Mouse (Mus musculus) B cell, adult 2 months (primary cell): Measurements from ENCODE around the gene Slc17a6.

Source experiments
- DNase-seq, 2 experiments: peaks; one replicate each; pipeline ENCODE4 v3.0.0; 2022

Gene Slc17a6

GRCm38 (mm10) chr7:51621694-51622145 is at the start of gene Slc17a6:
TSS of gene Slc17a6 (plus strand) at chr7:51622006.
- DNase-seq = no peak

- DNase-seq = no peak
Measured at GRCm38 (mm10) chr7:51600021-51600420, 21.8 kb upstream of the Slc17a6 start.

- DNase-seq = no peak
Measured at GRCm38 (mm10) chr7:51603741-51604140, 18.1 kb upstream of the Slc17a6 start.

- DNase-seq = no peak
Measured at GRCm38 (mm10) chr7:51614404-51614803, 7.4 kb upstream of the Slc17a6 start.

DNA sequence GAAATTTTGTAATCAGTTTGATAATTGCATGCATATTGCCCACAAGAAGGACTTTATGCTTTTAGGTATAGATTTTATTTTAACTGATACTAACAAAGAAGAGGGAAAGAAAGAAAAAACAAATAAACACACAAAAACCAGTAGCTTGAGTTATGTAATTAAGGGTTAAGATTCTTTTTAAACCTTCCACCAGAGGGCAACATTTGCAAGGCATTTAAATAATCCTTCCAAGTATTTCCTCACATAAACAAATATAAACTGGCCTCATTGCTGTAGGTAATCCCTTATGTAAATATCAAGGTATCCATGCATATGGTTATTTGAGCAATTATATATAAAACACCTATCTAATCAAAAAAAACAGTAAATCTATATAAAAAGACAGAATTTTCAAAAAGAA is 3.9 kb upstream of the Slc17a6 start:
- no peak for DNase-seq

DNA sequence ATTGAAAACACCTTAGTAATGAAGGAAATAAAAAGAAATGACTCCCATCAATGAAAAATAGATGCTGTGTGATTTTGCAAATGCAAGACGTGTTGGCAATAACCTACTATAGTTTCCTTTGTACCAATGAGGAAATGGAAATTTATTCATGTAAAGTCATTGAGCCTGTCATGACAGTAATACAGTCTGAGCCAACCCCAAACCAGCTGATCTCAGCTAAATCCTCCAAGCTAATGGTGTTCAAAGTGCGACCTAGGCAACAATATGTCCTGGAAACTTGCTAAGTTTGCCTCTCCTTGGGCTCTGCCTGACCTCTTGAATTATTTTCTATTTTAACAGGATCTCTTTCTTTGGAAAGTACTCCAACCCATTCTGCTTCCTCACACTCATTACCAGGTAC is 3.4 kb upstream of the Slc17a6 start:
- no peak for DNase-seq

GRCm38 (mm10) chr7:51619977-51620376 is 1.8 kb upstream of the Slc17a6 start:
- no peak for DNase-seq

DNA sequence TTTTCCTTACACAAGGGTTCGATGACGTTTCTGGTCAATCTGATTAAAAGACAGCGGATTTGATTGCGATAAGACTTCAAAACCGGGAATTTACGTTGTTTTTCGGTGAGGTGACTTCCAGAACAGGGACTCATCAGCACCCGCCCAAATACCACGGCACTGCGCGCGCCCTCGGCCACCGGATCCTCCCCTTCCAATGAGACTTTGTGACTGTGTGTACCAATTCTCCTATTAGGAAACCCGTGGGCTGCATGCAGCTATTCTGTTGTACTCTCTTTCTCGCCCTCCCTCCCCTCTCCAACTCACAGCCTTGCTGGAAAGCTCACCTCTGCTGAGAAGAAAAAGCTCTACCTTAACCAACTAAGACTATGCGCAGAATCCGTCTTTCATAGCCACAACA is 390 bp downstream of the Slc17a6 start:
- no peak for DNase-seq

DNA sequence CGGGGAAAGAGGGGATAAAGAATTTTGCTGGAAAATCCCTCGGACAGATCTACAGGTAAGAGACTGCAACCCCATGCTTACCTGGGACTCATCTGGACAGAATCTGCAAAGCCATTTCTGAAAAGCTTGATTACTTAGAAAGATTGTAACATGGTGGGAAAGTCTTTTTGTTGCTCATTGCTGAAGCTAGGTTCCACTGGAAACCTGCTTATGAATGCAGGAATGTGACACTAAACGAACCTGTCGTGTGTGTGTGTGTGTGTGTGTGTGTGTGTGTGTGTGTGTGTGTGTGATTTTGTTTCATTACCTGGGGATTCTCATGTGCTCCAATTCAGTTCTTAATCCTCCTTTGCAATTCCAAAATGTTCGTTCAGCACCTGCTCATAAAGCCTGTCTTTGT is 860 bp downstream of the Slc17a6 start:
- DNase-seq = no peak

DNA sequence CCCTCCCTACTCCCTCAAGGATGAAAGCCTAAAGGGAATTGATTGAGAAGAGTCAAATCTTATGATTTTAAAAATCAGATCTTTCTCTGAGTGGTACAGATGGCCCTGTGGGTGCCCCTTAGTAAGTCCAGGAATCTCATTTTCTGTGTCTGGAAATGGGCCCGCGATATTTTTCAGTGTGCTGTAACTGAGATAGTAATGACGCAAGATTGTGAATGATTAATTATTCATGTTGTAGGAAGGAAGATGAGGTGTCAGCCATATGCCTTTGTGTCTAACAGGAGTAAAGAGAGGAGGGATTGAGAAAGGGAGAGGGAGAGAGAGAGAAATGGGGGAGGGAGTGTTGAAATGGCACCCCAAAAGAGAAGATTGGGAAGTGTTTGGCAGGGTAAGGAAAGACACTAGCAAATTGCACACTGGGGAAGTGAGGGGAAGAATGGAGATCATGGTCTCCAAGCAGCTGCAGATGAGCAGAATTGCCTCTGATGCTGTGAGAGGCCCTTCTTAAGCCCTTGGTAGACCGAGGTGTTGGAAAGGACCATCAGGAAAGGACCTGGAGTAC is 2.6 kb downstream of the Slc17a6 start:
- no peak for DNase-seq

DNA sequence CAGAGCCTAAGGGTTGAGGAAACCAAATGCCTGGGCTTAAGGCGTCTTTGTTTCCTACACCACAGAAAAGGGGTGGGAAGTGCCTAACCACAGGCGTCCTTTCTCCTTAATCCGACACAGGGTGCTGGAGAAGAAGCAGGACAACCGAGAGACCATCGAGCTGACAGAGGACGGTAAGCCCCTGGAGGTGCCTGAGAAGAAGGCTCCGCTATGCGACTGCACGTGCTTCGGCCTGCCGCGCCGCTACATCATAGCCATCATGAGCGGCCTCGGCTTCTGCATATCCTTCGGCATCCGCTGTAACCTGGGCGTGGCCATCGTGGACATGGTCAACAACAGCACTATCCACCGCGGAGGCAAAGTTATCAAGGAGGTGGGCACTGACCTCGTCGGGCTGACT is 3.4 kb downstream of the Slc17a6 start:
- no peak for DNase-seq

DNA sequence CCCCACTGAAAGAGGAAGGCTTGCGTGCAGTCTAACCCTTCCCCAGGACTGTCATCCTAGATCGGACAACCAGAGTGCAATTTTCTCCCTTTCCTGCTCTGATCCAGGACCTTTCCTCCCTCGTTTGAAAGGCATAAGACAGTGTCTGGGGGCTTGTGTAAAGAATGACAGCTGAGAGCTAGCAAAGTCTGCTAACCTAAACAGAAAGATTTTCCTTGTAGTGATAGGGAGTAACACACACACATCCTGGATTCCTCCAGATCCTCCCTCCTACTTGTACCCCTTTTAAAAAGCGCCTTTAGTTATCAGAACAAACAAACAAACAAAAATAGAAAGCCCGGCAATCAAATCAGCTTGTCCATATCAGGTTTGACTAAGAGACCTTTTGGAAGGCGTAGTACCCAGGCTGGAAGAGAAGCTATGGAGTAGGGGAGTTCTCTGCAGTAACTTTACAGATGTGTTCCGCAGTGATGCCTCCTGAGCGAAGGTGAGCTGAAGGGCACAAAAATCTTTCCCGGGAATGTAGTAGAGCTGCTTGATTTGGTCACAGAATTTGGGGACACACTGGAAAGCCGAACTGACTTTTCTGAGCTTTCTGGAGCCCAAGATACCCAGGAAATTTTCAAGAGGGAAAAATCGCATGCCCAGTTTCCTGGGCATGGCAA is 3.9 kb downstream of the Slc17a6 start:
- DNase-seq = no peak

DNA sequence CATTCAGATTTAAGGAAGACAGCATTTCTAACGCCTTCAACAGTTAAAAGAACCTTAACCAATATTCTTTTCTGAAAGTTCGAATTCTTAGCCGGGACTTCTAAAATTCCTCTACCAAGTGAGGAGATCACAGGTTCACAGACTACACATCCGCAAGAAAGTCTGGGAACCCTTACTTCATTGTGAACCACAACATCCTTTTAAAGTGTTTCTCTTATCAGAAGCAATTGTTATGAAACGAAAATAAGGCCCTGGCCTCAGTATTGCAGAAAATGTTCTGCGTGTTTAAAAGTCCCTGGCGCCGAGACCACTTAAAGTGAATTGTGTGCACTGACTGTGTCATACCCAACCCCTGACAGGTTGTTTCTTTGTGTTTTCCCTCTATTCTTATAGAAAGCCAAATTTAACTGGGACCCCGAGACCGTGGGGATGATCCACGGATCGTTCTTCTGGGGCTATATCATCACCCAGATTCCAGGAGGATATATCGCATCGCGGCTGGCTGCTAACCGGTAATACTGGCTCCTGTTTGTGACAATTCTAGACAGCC is 4.7 kb downstream of the Slc17a6 start:
- DNase-seq = no peak

DNA sequence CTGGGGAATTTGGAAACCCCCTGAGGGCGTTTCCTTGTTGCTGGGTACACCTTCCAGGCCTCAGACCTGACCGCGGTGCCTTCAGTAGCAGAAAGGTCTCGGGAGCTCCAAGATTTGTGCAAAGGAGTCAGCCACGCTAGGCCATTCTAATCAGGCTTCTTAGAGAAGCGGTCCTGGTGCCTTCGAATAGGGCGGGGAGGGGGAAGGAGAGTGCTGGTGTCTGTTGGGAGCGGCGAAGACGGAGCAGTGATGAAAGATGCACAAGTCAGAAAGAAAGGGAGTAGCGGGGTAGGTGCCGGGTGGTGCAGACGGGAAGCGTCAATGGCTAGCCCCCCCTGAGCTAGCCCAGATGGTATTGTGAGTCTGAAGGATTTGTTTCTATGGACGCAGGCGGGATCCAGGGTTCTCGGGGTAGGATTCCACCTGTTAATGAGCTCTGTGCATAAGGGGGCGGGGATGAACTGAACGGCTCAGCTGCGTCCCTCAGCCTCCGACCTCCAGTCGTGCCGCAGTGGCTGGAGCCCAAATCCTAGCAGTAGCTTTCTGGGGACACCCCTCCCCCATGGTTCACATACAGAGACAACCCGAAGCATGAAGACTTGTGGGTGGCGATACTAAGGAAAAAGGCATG is 5.3 kb downstream of the Slc17a6 start:
- no peak for DNase-seq

- DNase-seq = no peak
Measured at GRCm38 (mm10) chr7:51627666-51628065, 5.9 kb downstream of the Slc17a6 start.

DNA sequence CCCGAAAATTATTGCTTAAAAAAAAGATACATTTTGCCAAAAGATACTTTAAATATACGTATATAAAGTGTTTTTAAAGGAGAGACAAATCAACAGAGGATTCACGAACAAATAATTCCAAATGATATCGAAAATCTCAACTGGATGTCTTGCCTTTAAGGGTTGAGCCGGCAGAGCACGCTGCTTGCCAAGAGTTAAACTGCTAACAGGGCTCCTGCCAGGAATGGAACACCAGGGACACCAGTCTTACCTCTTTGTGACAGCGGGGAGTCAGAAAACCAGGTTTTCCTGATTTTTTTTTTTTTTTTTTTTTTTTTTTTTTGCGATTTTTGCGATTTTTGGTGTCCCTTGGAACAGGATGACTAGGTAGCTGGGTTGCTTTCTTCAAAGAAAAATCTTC is 6.5 kb downstream of the Slc17a6 start:
- DNase-seq = no peak

GRCm38 (mm10) chr7:51629206-51629605 is 7.4 kb downstream of the Slc17a6 start:
- no peak for DNase-seq

DNA sequence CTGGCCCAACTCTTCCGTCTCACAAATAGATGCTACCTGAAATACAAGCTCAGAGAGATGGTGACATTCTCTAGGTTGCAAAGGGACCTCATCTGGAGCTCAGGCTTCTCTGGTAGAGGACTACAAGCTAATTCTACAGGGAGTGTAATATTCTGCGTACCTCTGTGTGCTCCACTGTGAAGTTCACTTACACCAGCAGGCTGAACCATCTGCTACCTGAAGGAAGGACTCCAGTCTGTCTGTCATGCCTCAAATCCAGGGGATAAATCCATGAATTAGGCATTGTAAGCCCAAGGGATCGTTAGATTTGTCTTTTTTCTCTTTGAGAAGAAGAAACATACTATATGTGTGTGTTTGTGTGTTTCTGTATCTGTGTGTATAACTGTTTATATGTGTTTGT is 9.4 kb downstream of the Slc17a6 start:
- DNase-seq = no peak

DNA sequence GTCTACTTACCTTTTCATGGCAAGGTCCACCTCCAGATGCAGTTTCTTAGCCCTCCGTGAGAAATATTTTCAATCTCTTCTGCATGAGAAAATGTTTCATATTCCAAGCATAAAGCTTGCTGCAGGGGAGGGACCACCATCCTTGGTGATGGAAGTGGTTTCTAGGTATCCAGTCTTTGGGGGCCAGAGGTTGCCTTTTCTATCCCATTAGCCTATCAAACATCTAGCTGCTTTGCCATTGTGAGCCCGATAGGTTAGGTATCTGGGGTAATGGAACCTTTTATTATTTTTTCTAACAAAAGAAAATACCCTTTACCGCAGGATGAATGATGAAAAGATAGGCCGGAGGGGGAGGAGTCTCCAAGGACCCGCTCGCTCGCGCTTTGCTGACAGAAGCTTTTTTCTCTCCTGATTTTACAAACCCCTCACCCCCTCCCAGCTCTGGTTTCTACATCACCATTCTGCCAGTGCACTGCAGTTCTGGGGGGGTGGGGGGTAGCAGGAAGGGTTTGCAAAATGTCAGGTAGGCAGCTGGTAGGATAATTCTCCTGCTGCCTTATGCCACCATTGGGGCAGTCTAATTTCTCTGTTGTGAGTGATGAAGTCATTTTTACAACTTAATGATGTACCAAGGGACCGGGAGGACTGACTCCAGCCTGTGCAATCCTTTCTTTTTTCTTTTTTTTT is 10.9 kb downstream of the Slc17a6 start:
- no peak for DNase-seq

DNA sequence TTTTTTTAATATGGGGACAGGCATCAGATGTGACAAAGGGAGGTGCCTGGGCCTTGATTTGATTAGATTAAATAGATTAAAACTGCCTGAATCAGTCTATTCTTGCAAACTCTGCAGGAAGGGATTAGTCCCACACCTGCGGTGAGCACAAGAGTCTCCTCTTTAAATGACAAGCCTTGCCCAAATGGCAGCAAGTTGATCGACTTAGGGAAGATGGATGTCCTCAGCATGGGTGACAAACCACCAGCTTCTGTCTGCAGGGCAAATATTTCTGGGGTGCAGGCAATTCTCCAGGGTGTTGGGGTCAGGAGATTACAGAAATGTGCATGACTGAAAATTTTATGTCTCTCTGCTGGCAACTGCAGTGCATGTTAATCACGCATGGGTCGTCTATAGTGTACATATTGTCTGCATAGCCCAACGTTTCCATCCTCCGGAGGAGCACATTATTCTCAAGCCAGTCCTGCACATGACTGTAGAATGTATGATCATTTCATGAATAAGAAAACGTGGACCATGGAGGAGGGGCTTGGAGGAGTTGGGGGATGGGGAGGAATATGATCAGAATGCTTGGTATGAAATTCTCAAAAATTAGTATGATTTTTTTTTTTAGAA is 11.5 kb downstream of the Slc17a6 start:
- no peak for DNase-seq

DNA sequence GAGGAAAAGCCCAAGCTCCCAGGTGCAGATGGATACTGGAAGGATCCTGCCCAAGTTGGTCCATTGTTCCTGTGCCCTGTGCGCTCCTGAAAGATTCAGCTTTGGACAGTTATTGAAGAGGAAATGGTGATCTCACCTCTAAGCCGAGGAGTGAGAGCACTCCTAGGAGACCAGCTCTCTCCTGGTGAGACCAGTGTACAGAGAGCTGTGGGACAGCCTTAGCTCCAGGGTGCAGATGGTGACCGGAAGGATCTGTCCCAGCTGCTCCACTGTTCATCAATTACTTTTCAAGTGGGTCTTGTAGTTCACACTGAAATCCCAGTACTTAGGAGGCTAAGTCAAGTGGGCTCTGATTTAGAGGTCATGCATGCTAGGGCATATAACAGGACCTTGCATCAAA is 35.3 kb downstream of the Slc17a6 start:
- no peak for DNase-seq

DNA sequence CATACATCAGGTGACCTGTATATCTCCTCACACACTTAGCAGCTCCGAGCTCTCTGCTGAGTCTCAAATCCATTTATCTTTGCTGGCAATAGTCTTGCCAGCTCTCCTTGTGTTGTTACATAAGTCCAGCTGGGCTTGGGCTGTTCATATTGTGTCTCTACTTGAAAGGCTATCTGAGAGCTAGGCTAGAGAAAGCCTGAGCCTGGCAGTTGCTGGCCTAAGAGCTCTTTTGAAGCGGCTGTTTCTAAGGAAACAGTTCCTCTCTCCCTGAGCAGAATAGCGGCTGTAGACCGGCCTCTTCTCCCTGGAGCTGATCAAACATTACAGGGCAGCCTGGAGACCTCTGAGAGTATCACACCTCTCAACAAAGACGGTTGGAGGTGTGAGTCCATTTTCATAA is 40.6 kb downstream of the Slc17a6 start:
- DNase-seq = no peak

GRCm38 (mm10) chr7:51693539-51694217 is 71.9 kb downstream of the Slc17a6 start:
- no peak for DNase-seq
